Mouse (Mus musculus) urinary bladder, postnatal 4 days (tissue): ENCODE data around the gene Pnn.

ENCODE experiments used
- DNase-seq, 2 experiments: peaks; one replicate each; pipeline ENCODE4 v3.0.0; 2021 to 2022; ENCODE audit warnings: low spot score in 2 of 2

Gene Pnn

DNA sequence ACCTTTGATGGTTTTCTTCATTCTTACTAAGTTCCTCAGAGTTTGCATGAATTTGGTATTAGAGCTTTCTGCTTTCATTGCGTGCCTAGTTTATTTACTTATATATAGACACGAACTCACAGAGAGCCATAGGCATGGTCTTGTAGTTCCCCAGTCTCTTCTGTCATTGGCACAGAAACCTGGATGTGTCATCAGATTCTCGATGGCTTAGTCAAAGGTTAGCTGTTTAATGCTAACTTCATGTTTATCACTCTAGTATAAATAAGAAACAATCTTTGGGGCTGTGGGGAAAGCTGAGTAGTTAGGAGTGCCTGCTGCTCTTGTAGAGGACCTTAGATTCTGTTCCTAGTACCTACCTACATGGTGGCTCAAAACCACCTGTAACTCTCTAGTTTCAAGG, 10.3 kb downstream of the Pnn start:
- no peak for DNase-seq

DNA sequence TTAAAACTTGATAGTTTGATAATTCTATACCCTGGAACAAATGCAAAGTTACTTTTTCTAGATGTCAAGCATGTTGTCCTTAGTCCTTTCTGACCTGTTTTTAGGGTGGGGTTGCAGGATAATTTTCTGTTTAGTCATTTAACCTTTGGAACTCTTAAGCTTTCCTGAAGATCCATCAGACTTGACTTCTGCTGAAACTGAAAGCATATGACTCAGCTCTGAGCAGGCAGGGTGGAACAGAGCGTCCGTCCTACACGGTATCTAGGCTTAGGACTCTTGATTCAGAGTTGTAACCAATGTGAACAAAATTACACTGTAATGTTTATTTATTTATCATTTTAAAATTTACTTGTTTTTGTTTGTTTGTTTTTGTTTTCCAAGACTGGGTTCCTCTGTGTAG, 11.2 kb downstream of the Pnn start:
- DNase-seq: no peak

GRCm38 (mm10) chr12:59080461-59080860, 13.8 kb downstream of the Pnn start:
- DNase-seq: no peak

GRCm38 (mm10) chr12:59084446-59084845, 17.8 kb downstream of the Pnn start:
- DNase-seq: no peak

DNA sequence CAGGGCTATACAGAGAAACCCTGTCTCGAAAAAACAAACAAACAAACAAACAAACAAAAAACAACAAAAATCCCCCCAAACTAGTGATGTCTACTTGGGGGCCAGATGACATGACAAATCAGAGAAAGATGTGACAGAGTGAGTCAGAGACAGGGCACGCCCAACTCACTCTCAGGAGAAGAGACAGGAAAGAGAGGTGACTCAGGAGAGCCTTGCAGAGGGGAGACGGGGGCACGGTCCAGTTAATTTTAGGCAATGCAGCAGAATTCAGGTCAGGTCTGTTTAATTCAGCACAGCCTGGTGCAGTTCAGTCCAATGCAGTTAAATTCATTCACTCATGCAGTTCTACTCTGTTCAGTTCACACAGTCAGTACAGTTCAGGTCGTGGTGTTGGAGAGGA, 19.5 kb downstream of the Pnn start:
- DNase-seq: no peak

- no peak for DNase-seq
These were observed 26.9 kb downstream of the Pnn start for GRCm38 (mm10) chr12:59093543-59093942.

DNA sequence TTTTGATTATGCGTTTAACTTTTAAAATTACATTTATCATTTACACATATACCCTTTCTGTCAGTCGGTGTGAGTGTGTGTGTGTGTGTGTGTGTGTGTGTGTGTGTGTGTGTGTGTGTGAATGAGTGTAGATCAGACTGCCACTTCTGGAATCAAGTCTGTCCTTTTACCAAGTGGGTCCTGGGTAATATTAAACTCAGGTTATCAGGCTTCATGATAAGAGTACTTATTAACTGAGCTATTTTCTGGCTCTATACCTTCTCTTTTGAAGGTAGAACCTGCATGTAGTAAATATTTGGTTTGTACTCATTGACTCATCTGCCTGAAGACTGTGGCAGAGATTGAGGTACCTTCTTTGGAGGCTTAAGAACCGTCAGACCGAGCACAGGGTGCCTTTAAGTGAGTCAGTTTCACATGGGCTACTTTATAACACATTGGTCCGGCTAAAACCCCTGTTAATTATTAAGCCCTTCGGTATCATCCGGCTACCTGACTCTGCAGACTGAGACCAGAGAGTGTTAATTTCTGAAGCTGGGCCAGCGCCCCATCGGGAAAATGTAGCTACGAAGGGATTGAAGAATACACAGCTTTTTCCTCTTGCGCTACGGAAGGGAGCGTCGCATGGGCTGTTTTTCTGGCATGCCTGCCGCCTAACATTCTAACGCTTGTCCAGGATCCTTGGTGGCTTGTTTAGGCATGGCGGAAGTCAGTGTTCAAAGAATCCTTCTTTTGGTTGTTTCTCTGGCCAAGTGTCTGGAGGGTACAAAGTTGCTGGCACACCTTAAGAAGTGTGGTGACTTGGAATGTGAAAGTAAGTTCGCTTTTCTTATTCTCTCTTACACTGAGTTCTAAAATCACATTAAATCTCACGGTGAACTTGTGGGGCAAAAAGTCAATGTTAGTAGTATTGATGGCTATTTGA, 28.7 kb downstream of the Pnn start, which contains the start of gene Mia2:
TSS of gene Mia2 (plus strand) at position 696 of the 922 bp plus-strand sequence.
- DNase-seq: no peak

- no peak for DNase-seq
These were observed 38.1 kb downstream of the Pnn start for GRCm38 (mm10) chr12:59104771-59105170.

- DNase-seq: no peak
These were observed 39.2 kb downstream of the Pnn start for GRCm38 (mm10) chr12:59105914-59106313.

GRCm38 (mm10) chr12:59106491-59106890, 39.8 kb downstream of the Pnn start:
- no peak for DNase-seq

DNA sequence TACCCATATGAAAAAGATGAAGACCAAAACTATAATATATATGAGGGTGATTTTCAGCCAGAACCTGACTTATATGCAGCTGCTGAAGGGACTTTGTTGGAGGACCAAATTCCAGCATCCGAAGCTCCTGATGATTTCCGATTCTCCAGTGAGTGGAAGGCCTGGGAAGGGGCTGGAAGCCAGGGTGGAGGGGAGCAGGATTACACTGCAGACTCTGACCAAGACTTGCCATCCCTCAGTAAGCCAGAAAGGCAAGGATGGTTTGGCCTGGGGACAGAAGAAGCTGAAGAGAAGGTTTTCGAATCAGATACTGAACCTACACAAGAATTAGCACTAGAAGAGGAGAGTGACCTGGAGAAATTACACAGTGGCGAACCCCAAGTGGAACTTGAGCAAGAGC, 41.2 kb downstream of the Pnn start:
- DNase-seq: no peak

DNA sequence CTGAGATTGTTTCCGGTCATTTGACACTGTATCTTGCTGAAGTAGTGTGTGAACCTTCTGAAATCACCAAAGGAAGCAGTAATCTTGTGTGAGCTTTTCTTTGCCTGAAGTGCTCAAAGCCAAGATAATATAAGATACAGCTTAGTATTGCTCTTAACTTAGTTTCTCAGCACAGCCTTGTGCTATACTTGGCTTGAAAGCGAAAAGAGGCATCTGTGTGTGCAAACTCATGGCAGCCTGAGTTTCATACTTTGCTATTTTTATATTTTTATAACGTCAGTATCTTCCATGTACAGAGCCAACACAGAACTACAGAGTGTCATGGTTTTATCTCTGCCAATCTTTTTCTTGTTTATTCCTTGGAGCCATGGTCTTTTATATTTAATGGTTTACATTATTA, 50.5 kb downstream of the Pnn start:
- no peak for DNase-seq
